Mouse (Mus musculus): Measurements from ENCODE around the gene Cdk2. TPM values are rescaled to one million over a fixed set of nuclear protein-coding genes. Genes with fewer than 3 reads are reported as not detected.

Gene Cdk2
- 151 TPM in 2 replicates for polyA plus RNA-seq (2014; fragmentation: Nextera tagmentation; extraction: Ambion mirVana)

GRCm38 (mm10) chr10:128704491-128705316, at the start of gene Cdk2:
Cdk2 (minus strand) TSS chr10:128705031.
- no peaks in the 10 kb centered on the region for H3K9me3 ChIP-seq (ENCODE audit: control insufficient read depth, low read length)
- H3K4me1 ChIP-seq (ENCODE audit: control insufficient read depth, insufficient read depth, low read length), result peaks cover 8% of the 10 kb centered on the region; the same call in 1 of the 2 replicates
- ATAC-seq (ENCODE audit: insufficient number of reproducible peaks, low FRiP score, low TSS enrichment, low read depth) (peak; percentile 91), DNase-seq (ENCODE audit: low spot score) (peak; percentile 92)
- peak within 1 kb of the TSS; percentile 76 for H3K4me3 ChIP-seq (ENCODE audit: low read depth, low read length)
- H3K27me3 ChIP-seq (ENCODE audit: control insufficient read depth, insufficient read depth, low read length), result no peaks in the 10 kb centered on the region
- H3K9ac ChIP-seq (ENCODE audit: low read length), result peak within 1 kb of the TSS; percentile 88
- WGBS, result under 1% methylated on average over 61 of the region's 62 CpGs
- peaks cover 8% of the 10 kb centered on the region; the same call in 1 of the 2 replicates for H3K36me3 ChIP-seq (ENCODE audit: control insufficient read depth, insufficient read depth, low read length)
- peak within 1 kb of the TSS; percentile 90 for H3K27ac ChIP-seq (replicated peaks; ENCODE audit: low read depth, low read length)
- H3K4me2 ChIP-seq (ENCODE audit: low read depth, severe bottlenecking), result peak within 1 kb of the TSS; percentile 82

GRCm38 (mm10) chr10:128748252-128748864, 43.5 kb upstream of the Cdk2 start:
- peaks cover 8% of the 10 kb centered on the region for H3K4me1 ChIP-seq (ENCODE audit: control insufficient read depth, insufficient read depth, low read length)
- H3K4me3 ChIP-seq (ENCODE audit: low read depth, low read length), result peak overlapping the region; percentile 61
- peak overlapping the region; percentile 80 for H3K9ac ChIP-seq (ENCODE audit: low read length)
- peak overlapping the region; percentile 89 for H3K27ac ChIP-seq (replicated peaks; ENCODE audit: low read depth, low read length)
- H3K27me3 ChIP-seq (ENCODE audit: control insufficient read depth, insufficient read depth, low read length), result peaks cover 6% of the 10 kb centered on the region; the same call in 1 of the 2 replicates
- DNase-seq (ENCODE audit: low spot score) (peak; percentile 90), ATAC-seq (ENCODE audit: insufficient number of reproducible peaks, low FRiP score, low TSS enrichment, low read depth) (peak; percentile 89)
- no peaks in the 10 kb centered on the region; the same call in 1 of the 2 replicates for H3K36me3 ChIP-seq (ENCODE audit: control insufficient read depth, insufficient read depth, low read length)
- H3K9me3 ChIP-seq (ENCODE audit: control insufficient read depth, low read length), result no peaks in the 10 kb centered on the region
- 0% methylated on average over 37 of the region's 37 CpGs for WGBS
- peak overlapping the region; percentile 73 for H3K4me2 ChIP-seq (ENCODE audit: low read depth, severe bottlenecking)

GRCm38 (mm10) chr10:128747646-128748251, 42.9 kb upstream of the Cdk2 start, which contains the start of gene Pym1:
Pym1 (plus strand) TSS chr10:128747889.
- under 1% methylated on average over 36 of the region's 36 CpGs for WGBS
- H3K9me3 ChIP-seq (ENCODE audit: control insufficient read depth, low read length), result no peaks in the 10 kb centered on the region
- H3K4me3 ChIP-seq (ENCODE audit: low read depth, low read length), result peak within 1 kb of the TSS; percentile 61
- peak within 1 kb of the TSS; percentile 80 for H3K9ac ChIP-seq (ENCODE audit: low read length)
- peak; percentile 55 for ATAC-seq (ENCODE audit: insufficient number of reproducible peaks, low FRiP score, low TSS enrichment, low read depth)
- peaks cover 8% of the 10 kb centered on the region for H3K27me3 ChIP-seq (ENCODE audit: control insufficient read depth, insufficient read depth, low read length)
- peak within 1 kb of the TSS; percentile 89 for H3K27ac ChIP-seq (replicated peaks; ENCODE audit: low read depth, low read length)
- DNase-seq (ENCODE audit: low spot score), result peak; percentile 81
- peak within 1 kb of the TSS; percentile 73 for H3K4me2 ChIP-seq (ENCODE audit: low read depth, severe bottlenecking)
- H3K4me1 ChIP-seq (ENCODE audit: control insufficient read depth, insufficient read depth, low read length), result peaks cover 8% of the 10 kb centered on the region
- no peaks in the 10 kb centered on the region; the same call in 1 of the 2 replicates for H3K36me3 ChIP-seq (ENCODE audit: control insufficient read depth, insufficient read depth, low read length)

GRCm38 (mm10) chr10:128746972-128747645, 42.3 kb upstream of the Cdk2 start:
- H3K9me3 ChIP-seq (ENCODE audit: control insufficient read depth, low read length), result no peaks in the 10 kb centered on the region
- peak overlapping the region; percentile 80 for H3K9ac ChIP-seq (ENCODE audit: low read length)
- ATAC-seq (ENCODE audit: insufficient number of reproducible peaks, low FRiP score, low TSS enrichment, low read depth) (no peak), DNase-seq (ENCODE audit: low spot score) (no peak)
- peak overlapping the region; percentile 89 for H3K27ac ChIP-seq (replicated peaks; ENCODE audit: low read depth, low read length)
- WGBS, result 47% methylated on average over 9 of the region's 9 CpGs
- H3K36me3 ChIP-seq (ENCODE audit: control insufficient read depth, insufficient read depth, low read length), result no peaks in the 10 kb centered on the region; the same call in 1 of the 2 replicates
- H3K27me3 ChIP-seq (ENCODE audit: control insufficient read depth, insufficient read depth, low read length), result peaks cover 12% of the 10 kb centered on the region
- peak overlapping the region; percentile 73 for H3K4me2 ChIP-seq (ENCODE audit: low read depth, severe bottlenecking)
- H3K4me3 ChIP-seq (ENCODE audit: low read depth, low read length), result peak overlapping the region; percentile 61
- H3K4me1 ChIP-seq (ENCODE audit: control insufficient read depth, insufficient read depth, low read length), result peaks cover 8% of the 10 kb centered on the region

- H3K9ac ChIP-seq (ENCODE audit: low read length), result no peak overlapping the region
- H3K4me1 ChIP-seq (ENCODE audit: control insufficient read depth, insufficient read depth, low read length), result peaks cover 8% of the 10 kb centered on the region
- H3K9me3 ChIP-seq (ENCODE audit: control insufficient read depth, low read length), result no peaks in the 10 kb centered on the region
- no peak for DNase-seq (ENCODE audit: low spot score)
- H3K27ac ChIP-seq (replicated peaks; ENCODE audit: low read depth, low read length), result no peak overlapping the region
- H3K27me3 ChIP-seq (ENCODE audit: control insufficient read depth, insufficient read depth, low read length), result peaks cover 15% of the 10 kb centered on the region
- H3K4me2 ChIP-seq (ENCODE audit: low read depth, severe bottlenecking), result no peak overlapping the region
- H3K4me3 ChIP-seq (ENCODE audit: low read depth, low read length), result no peak overlapping the region
- H3K36me3 ChIP-seq (ENCODE audit: control insufficient read depth, insufficient read depth, low read length), result no peaks in the 10 kb centered on the region; the same call in 1 of the 2 replicates
- ATAC-seq (ENCODE audit: insufficient number of reproducible peaks, low FRiP score, low TSS enrichment, low read depth), result no peak
- WGBS, result 93% methylated on average over 10 of the region's 10 CpGs
Measured at GRCm38 (mm10) chr10:128745946-128746613, 41.2 kb upstream of the Cdk2 start.

GRCm38 (mm10) chr10:128744680-128745601, 40.1 kb upstream of the Cdk2 start, which contains the start of gene Dgka:
Dgka (minus strand) TSS chr10:128744855.
- peaks cover 15% of the 10 kb centered on the region for H3K27me3 ChIP-seq (ENCODE audit: control insufficient read depth, insufficient read depth, low read length)
- no peaks in the 10 kb centered on the region for H3K36me3 ChIP-seq (ENCODE audit: control insufficient read depth, insufficient read depth, low read length)
- 21% methylated on average over 18 of the region's 18 CpGs for WGBS
- peak within 1 kb of the TSS; percentile 71 for H3K4me2 ChIP-seq (ENCODE audit: low read depth, severe bottlenecking)
- peak within 1 kb of the TSS; percentile 75 for H3K9ac ChIP-seq (ENCODE audit: low read length)
- peaks cover 8% of the 10 kb centered on the region for H3K4me1 ChIP-seq (ENCODE audit: control insufficient read depth, insufficient read depth, low read length)
- H3K27ac ChIP-seq (replicated peaks; ENCODE audit: low read depth, low read length), result no peak within 1 kb of the TSS
- H3K4me3 ChIP-seq (ENCODE audit: low read depth, low read length), result peak within 1 kb of the TSS; percentile 54
- no peak for ATAC-seq (ENCODE audit: insufficient number of reproducible peaks, low FRiP score, low TSS enrichment, low read depth)
- no peaks in the 10 kb centered on the region for H3K9me3 ChIP-seq (ENCODE audit: control insufficient read depth, low read length)
- DNase-seq (ENCODE audit: low spot score), result peak; percentile 29

- no peaks in the 10 kb centered on the region for H3K9me3 ChIP-seq (ENCODE audit: control insufficient read depth, low read length)
- DNase-seq (ENCODE audit: low spot score), result peak; percentile 26
- peak overlapping the region; percentile 54 for H3K4me3 ChIP-seq (ENCODE audit: low read depth, low read length)
- peaks cover 8% of the 10 kb centered on the region for H3K4me1 ChIP-seq (ENCODE audit: control insufficient read depth, insufficient read depth, low read length)
- peak overlapping the region; percentile 71 for H3K4me2 ChIP-seq (ENCODE audit: low read depth, severe bottlenecking)
- H3K27me3 ChIP-seq (ENCODE audit: control insufficient read depth, insufficient read depth, low read length), result peaks cover 15% of the 10 kb centered on the region
- WGBS, result 18% methylated on average over 8 of the region's 8 CpGs
- no peaks in the 10 kb centered on the region for H3K36me3 ChIP-seq (ENCODE audit: control insufficient read depth, insufficient read depth, low read length)
- no peak for ATAC-seq (ENCODE audit: insufficient number of reproducible peaks, low FRiP score, low TSS enrichment, low read depth)
- peak overlapping the region; percentile 75 for H3K9ac ChIP-seq (ENCODE audit: low read length)
- H3K27ac ChIP-seq (replicated peaks; ENCODE audit: low read depth, low read length), result no peak overlapping the region
Measured at GRCm38 (mm10) chr10:128744211-128744610, 39.4 kb upstream of the Cdk2 start.
